Mouse (Mus musculus): ENCODE measurements at regions not wholly inside any gene's neighbourhood (a gene's known extent, or its start where the extent isn't known, plus 50 kb on each side); places are given as distances from the start of the nearest gene placed in this dataset.

DNA sequence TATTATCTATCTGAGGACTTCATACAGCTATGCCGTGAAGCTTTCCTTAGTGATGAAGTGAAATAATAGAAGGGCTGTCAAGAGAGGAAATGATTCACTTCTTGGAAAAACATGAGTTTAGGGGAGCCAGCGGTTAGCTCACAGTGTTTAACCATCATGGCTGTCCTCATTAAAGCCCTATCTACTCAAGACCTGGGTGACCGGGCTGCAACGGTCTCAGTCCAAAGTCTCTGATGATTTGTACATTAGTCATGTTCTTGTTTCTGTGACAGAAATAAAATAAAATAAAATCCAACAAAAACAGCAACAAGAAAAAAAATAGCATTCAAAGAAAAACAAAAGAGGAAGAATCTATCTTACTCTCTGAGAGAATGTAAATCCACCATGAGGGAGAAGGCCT is 555.4 kb upstream of the Kirrel3 start:
- TF ChIP-seq GATA1 (IDR thresholded peaks at IDR 0.05; ENCODE audit: borderline replicate concordance, low read length) (no peak), FLI1 (IDR thresholded peaks at IDR 0.05; ENCODE audit: low read length) (no peak)
